Mouse (Mus musculus): Measurements from ENCODE around the gene Aamp. TPM values are rescaled to one million over a fixed set of nuclear protein-coding genes. Genes with fewer than 3 reads are reported as not detected.
"Not testable (repeated sequence)": the region's sequence is repeated elsewhere in the genome, so short reads cannot be mapped to it uniquely, and the experiment has no call there.

Gene Aamp
- polyA plus RNA-seq, 1 experiment from 2014 or later: 212 TPM

DNA sequence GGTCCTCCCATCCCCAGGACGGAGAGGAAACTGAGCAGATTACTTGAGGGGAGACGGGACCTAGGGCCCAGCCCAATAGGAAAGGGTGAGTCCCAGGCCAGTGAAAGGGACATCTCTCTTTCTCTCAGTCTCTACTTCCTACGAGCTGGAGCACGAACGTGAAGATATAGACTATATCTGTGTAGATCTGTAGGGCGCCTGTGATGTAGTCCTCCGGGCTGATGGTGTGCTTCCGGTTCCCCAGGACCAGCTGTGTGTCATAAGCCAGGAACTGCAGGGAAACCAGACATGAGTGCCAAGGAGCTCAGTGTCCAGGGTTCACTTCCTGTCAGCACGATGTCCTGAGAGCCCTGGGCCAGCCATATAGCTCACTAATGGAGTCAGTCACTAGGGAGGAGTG lies 4.7 kb upstream of the Aamp start:
- Histone ChIP-seq H3K4me3 (ENCODE audit: low read depth, low read length) (no peak overlapping the region), H3K36me3 (ENCODE audit: control insufficient read depth, insufficient read depth, low read length) (no peaks in the 10 kb centered on the region; the same call in 1 of the 2 replicates), H3K9me3 (replicated peaks; ENCODE audit: control insufficient read depth, low read length, poor library complexity, severe bottlenecking) (no peaks in the 10 kb centered on the region), H3K9ac (ENCODE audit: low read depth, low read length) (no peak overlapping the region), H3K4me2 (ENCODE audit: low read length) (no peak overlapping the region), H3K4me1 (ENCODE audit: control insufficient read depth, insufficient read depth, low read length) (peaks cover 10% of the 10 kb centered on the region), H3K27me3 (ENCODE audit: control insufficient read depth, insufficient read depth, low read depth, low read length) (no peaks in the 10 kb centered on the region), H3K27ac (ENCODE audit: low read length) (no peak overlapping the region)
- 92% methylated on average over 9 of the region's 9 CpGs for WGBS
- ATAC-seq: no peak

DNA sequence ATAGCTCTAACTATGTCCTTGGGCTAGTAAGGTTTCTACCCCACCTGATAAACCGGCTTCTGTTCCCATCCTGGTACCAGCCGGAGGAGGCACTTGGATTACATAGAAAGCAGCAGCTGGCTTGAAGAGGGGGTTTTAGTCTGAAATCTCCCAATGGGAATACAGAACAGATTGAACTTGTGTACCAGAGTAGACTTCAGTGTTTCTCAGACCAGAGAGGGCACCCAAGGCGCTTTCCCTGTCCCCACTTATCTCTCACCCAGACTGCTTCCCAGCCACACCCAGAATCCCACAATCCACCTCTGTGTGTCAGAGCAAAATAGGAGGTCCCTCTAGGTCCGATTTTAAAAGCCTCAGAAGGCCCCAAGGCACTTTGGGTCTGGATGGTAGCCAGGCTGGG lies 3.8 kb upstream of the Aamp start:
- peaks cover 14% of the 10 kb centered on the region for H3K4me1 ChIP-seq (ENCODE audit: control insufficient read depth, insufficient read depth, low read length)
- ATAC-seq: no peak
- H3K27ac ChIP-seq (ENCODE audit: low read length): no peak overlapping the region
- no peaks in the 10 kb centered on the region for H3K9me3 ChIP-seq (replicated peaks; ENCODE audit: control insufficient read depth, low read length, poor library complexity, severe bottlenecking)
- WGBS: 77% methylated on average over 4 of the region's 4 CpGs
- no peak overlapping the region for H3K9ac ChIP-seq (ENCODE audit: low read depth, low read length)
- H3K27me3 ChIP-seq (ENCODE audit: control insufficient read depth, insufficient read depth, low read depth, low read length): no peaks in the 10 kb centered on the region
- H3K4me2 ChIP-seq (ENCODE audit: low read length): no peak overlapping the region
- H3K36me3 ChIP-seq (ENCODE audit: control insufficient read depth, insufficient read depth, low read length): no peaks in the 10 kb centered on the region
- H3K4me3 ChIP-seq (ENCODE audit: low read depth, low read length): no peak overlapping the region

DNA sequence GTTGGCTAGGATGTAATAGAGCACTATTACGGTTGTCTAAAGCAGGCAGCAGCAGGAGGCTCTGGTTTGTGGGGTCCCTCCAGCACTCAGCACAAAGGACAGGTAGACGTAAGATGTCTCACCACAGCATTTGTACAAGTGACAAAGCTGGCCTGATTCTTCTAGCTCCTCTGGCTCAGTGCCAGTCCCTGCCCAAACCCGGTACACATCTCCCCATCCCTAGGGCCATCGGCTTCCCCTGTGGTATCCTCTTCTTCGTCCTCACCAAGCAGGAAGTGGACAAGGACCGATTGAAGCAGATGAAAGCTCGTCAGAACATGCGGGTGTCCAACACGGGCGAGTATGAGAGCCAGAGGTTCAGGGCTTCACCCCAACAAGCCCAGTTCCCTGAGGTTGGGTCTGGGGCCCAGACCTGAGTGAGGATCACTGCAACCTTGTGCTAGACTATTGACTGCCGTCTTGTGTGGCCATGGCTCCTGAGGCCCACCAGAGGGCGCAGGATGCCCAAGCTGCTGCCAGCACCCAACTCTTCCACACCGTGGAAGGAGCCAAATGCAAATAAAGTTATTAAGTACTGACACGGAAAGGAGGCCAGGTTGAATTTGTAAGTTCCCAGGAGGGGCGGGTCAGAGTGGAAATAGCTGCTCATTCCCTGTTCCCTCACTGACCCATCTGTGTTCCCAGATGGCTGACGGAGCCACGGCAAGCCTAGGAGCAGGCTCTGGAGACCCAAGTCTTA lies 2.5 kb upstream of the Aamp start:
- not testable (repeated sequence) for H3K9ac ChIP-seq (ENCODE audit: low read depth, low read length); H3K27me3 ChIP-seq (ENCODE audit: control insufficient read depth, insufficient read depth, low read depth, low read length); H3K4me3 ChIP-seq (ENCODE audit: low read depth, low read length); H3K36me3 ChIP-seq (ENCODE audit: control insufficient read depth, insufficient read depth, low read length); H3K27ac ChIP-seq (ENCODE audit: low read length); ATAC-seq; H3K9me3 ChIP-seq (replicated peaks; ENCODE audit: control insufficient read depth, low read length, poor library complexity, severe bottlenecking); H3K4me2 ChIP-seq (ENCODE audit: low read length)
- 59% methylated on average over 15 of the region's 17 CpGs for WGBS
- peaks cover 22% of the 10 kb centered on the region for H3K4me1 ChIP-seq (ENCODE audit: control insufficient read depth, insufficient read depth, low read length)

DNA sequence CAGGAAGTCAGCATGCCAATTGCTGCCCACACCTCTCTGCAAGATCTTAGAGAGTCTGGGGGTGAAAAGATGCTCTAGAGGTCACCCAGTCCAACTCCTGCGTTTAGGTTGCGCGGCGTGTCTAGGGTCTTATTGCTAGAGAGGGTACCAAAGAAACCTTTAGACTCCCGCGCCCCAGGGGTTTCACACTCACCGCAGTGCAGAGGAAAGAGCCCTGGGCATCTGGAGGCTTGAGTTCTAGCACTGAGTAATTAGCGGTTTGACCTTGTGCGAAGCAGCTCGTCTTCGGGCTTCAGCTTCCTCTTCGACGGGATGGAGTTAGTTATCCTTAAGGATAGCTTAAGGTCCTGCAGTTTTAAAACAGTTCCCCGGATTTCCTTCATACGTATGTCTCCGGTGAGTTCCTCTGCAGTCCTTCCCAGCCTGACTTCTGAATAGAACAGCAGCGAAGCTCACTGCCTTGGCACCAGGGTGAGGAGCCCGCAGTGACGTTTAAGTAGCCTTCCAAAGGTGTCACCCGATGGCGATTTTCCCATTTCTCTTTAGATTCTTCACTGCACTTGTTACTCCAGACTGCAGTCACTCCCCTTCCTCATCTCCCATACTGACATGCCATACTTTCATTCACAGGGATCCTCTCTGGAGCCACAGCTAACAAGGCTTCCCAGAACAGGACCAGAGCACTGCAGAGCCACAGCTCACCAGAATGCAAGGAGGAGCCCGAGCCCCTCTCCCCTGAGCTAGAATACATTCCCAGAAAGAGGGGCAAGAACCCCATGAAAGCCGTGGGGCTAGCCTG lies 873 bp upstream of the Aamp start:
- WGBS: 4% methylated on average over 23 of the region's 23 CpGs
- no peak for ATAC-seq
- H3K27me3 ChIP-seq (ENCODE audit: control insufficient read depth, insufficient read depth, low read depth, low read length): no peaks in the 10 kb centered on the region
- no peaks in the 10 kb centered on the region for H3K9me3 ChIP-seq (replicated peaks; ENCODE audit: control insufficient read depth, low read length, poor library complexity, severe bottlenecking)
- peak overlapping the region; percentile 75 for H3K9ac ChIP-seq (ENCODE audit: low read depth, low read length)
- peak overlapping the region; percentile 87 for H3K4me2 ChIP-seq (ENCODE audit: low read length)
- peak overlapping the region; percentile 59 for H3K27ac ChIP-seq (ENCODE audit: low read length)
- peaks cover 19% of the 10 kb centered on the region for H3K36me3 ChIP-seq (ENCODE audit: control insufficient read depth, insufficient read depth, low read length)
- peak overlapping the region; percentile 77 for H3K4me3 ChIP-seq (ENCODE audit: low read depth, low read length)
- H3K4me1 ChIP-seq (ENCODE audit: control insufficient read depth, insufficient read depth, low read length): peaks cover 22% of the 10 kb centered on the region

DNA sequence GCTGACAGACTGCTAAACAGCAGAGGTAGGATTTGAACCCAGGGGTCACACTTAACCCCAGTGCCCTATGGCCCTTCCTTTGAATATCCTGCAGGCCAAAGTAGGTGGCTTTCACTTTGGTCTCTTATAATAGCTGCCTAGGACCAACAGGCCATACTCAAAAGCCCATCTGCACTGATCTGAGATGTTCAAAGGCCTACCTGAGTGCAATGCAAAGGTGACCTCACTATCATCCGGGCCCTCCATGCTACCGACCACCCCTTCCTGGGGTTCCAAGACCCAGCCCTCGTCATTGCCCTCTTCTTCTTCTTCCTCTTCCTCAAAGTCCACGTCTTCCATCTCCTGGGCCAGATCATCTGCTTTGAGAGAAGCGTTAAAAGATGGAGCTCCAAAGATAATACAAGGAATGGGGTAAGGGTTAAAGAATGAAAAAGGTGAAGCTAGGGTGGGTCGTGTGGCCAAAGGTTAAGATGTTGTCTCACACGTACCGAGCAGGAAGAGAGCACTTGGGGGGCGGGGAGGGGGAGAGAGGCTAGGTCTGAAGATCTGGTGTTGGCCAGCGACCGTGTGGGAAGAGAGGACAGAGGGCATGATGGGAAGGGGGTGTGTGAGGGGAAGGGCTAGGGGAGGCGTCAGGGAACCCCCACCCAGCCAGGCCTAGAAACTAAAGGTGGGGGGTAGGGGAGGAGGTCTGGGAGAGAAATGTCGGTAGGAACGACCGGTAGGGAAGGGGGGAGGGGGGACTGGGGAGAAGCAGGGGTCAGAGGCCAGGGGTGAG lies 663 bp downstream of the Aamp start:
- peak overlapping the region; percentile 87 for H3K9ac ChIP-seq (ENCODE audit: low read depth, low read length)
- peak; percentile 67 for ATAC-seq
- peaks cover 22% of the 10 kb centered on the region for H3K4me1 ChIP-seq (ENCODE audit: control insufficient read depth, insufficient read depth, low read length)
- H3K4me2 ChIP-seq (ENCODE audit: low read length): peak overlapping the region; percentile 93
- H3K27ac ChIP-seq (ENCODE audit: low read length): peak overlapping the region; percentile 76
- WGBS: 12% methylated on average over 15 of the region's 15 CpGs
- no peaks in the 10 kb centered on the region for H3K9me3 ChIP-seq (replicated peaks; ENCODE audit: control insufficient read depth, low read length, poor library complexity, severe bottlenecking)
- no peaks in the 10 kb centered on the region for H3K27me3 ChIP-seq (ENCODE audit: control insufficient read depth, insufficient read depth, low read depth, low read length)
- peak overlapping the region; percentile 77 for H3K4me3 ChIP-seq (ENCODE audit: low read depth, low read length)
- H3K36me3 ChIP-seq (ENCODE audit: control insufficient read depth, insufficient read depth, low read length): peaks cover 25% of the 10 kb centered on the region

DNA sequence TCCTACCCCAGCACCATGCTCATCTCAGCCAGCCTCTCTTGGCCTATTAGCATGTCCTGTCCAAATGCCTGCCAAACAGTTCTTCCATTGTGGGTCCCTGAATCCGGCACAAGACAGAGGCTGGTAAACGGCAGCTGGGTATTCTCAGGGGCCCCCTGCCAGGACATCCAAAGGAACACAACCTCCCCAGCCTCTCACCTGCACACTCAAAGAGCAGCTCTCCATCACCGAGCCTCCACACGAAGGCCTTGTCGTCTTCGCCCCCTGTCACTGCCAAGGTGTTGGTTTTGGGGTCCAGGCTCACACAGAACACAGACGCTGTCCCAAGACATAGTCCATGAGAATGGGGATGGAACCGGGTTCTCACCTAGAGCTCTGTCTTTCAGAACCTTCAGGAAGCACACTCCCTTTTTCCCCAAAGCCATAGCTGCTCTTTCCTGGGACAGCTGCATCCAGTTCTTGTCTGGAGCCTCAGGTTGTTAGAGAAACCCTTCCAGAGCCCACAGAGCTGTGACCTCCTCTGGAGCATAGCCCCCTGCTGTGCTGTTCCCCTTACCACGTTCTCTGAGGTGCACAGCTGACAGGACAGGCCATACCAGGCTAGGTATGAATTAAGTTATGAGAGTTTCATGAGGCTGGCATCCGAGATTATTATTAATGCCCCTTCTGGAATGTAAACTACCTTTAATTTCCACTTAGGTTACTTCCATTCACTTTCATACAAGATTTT lies 1.5 kb downstream of the Aamp start:
- H3K36me3 ChIP-seq (ENCODE audit: control insufficient read depth, insufficient read depth, low read length): peaks cover 25% of the 10 kb centered on the region
- WGBS: 86% methylated on average over 10 of the region's 10 CpGs
- H3K4me1 ChIP-seq (ENCODE audit: control insufficient read depth, insufficient read depth, low read length): peaks cover 22% of the 10 kb centered on the region
- H3K9me3 ChIP-seq (replicated peaks; ENCODE audit: control insufficient read depth, low read length, poor library complexity, severe bottlenecking): no peaks in the 10 kb centered on the region
- ATAC-seq: no peak
- H3K27ac ChIP-seq (ENCODE audit: low read length): no peak overlapping the region
- H3K9ac ChIP-seq (ENCODE audit: low read depth, low read length): no peak overlapping the region
- H3K4me2 ChIP-seq (ENCODE audit: low read length): no peak overlapping the region
- H3K27me3 ChIP-seq (ENCODE audit: control insufficient read depth, insufficient read depth, low read depth, low read length): no peaks in the 10 kb centered on the region
- H3K4me3 ChIP-seq (ENCODE audit: low read depth, low read length): no peak overlapping the region

DNA sequence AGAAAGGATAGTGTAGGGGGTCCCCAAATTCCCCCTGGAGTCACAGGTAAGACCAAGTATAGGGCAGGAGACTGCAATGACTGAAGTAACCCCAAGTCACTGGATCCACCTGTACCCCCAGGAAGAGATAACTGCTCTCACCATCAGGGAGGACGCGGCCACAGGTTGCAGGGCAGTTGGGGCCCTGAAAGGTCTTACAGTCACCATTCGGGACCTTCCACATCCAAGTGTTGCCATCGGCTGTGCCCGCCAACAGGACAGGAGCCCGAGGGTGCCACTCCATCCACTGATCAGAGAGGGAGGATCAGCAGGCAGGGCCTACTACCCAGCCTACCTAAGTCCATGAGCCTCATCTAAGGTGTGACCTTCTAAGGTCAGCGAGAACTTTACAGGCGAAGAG lies 2.7 kb downstream of the Aamp start:
- 96% methylated on average over 8 of the region's 8 CpGs for WGBS
- H3K27me3 ChIP-seq (ENCODE audit: control insufficient read depth, insufficient read depth, low read depth, low read length): no peaks in the 10 kb centered on the region
- H3K36me3 ChIP-seq (ENCODE audit: control insufficient read depth, insufficient read depth, low read length): peaks cover 25% of the 10 kb centered on the region
- no peak overlapping the region for H3K4me3 ChIP-seq (ENCODE audit: low read depth, low read length)
- no peaks in the 10 kb centered on the region for H3K9me3 ChIP-seq (replicated peaks; ENCODE audit: control insufficient read depth, low read length, poor library complexity, severe bottlenecking)
- no peak overlapping the region for H3K27ac ChIP-seq (ENCODE audit: low read length)
- no peak overlapping the region for H3K4me2 ChIP-seq (ENCODE audit: low read length)
- no peak for ATAC-seq
- no peak overlapping the region for H3K9ac ChIP-seq (ENCODE audit: low read depth, low read length)
- H3K4me1 ChIP-seq (ENCODE audit: control insufficient read depth, insufficient read depth, low read length): peaks cover 22% of the 10 kb centered on the region

DNA sequence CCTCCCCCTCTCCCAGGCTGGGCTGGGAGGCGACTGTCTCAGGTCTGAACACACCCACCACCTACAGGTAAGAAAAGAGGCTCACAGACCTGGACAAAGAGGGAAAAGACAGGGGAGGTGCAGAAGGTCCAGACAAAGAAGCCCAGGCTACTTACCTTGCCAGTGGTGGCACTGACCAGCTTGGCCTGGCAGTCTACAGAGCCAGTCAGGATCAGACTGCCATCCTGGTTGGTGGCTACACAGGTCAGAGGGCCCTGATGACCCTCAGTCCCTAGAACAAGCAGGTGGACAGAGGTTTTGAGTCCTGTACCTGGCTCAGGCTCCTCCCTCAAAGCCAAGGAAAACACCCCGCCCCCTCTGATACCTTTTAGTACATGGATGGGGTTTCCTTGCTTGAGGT lies 3.2 kb downstream of the Aamp start:
- no peaks in the 10 kb centered on the region for H3K27me3 ChIP-seq (ENCODE audit: control insufficient read depth, insufficient read depth, low read depth, low read length)
- H3K36me3 ChIP-seq (ENCODE audit: control insufficient read depth, insufficient read depth, low read length): peaks cover 25% of the 10 kb centered on the region
- no peak overlapping the region for H3K27ac ChIP-seq (ENCODE audit: low read length)
- peaks cover 22% of the 10 kb centered on the region for H3K4me1 ChIP-seq (ENCODE audit: control insufficient read depth, insufficient read depth, low read length)
- 94% methylated on average over 2 of the region's 2 CpGs for WGBS
- no peak overlapping the region for H3K9ac ChIP-seq (ENCODE audit: low read depth, low read length)
- no peak for ATAC-seq
- no peak overlapping the region for H3K4me2 ChIP-seq (ENCODE audit: low read length)
- no peaks in the 10 kb centered on the region for H3K9me3 ChIP-seq (replicated peaks; ENCODE audit: control insufficient read depth, low read length, poor library complexity, severe bottlenecking)
- H3K4me3 ChIP-seq (ENCODE audit: low read depth, low read length): no peak overlapping the region
